Mouse (Mus musculus) forebrain, embryonic 11.5 days (tissue): ENCODE data around the gene Tmigd3. TPM values are rescaled to one million over a fixed set of nuclear protein-coding genes. Genes with fewer than 3 reads are reported as not detected.

Experiments
- ATAC-seq: fragments of 200-750 bp; cut with Nextera tagmentation; replicated peaks from 2 replicates; pipeline ENCODE4 v1.8.0; 2017; ENCODE audit warnings: moderate TSS enrichment; ENCODE audit not compliant: low FRiP score
- DNase-seq: peaks from one replicate; pipeline ENCODE4 v3.0.0-alpha.2; 2017; ENCODE audit warnings: low spot score
- H3K27ac ChIP-seq: fragments of 300-500 bp; sonication (generic); 2 replicates; pipeline ENCODE4 v1.5.1; 2014; ENCODE audit warnings: low read depth, low read length
- H3K27me3 ChIP-seq: fragments of 300-500 bp; sonication (generic); 2 replicates; pipeline ENCODE4 v1.6.1; 2014; ENCODE audit warnings: mild to moderate bottlenecking, low read length, mixed read lengths; ENCODE audit not compliant: control insufficient read depth, insufficient read depth
- H3K36me3 ChIP-seq: fragments of 300-500 bp; sonication (generic); 2 replicates; pipeline ENCODE4 v1.6.1; 2014; ENCODE audit warnings: mild to moderate bottlenecking, low read length, moderate library complexity, mixed read lengths; ENCODE audit not compliant: control insufficient read depth, insufficient read depth
- H3K4me1 ChIP-seq: fragments of 300-500 bp; sonication (generic); replicated peaks from 2 replicates; pipeline ENCODE4 v1.6.1; 2014; ENCODE audit warnings: low read length, mixed read lengths; ENCODE audit not compliant: control insufficient read depth, insufficient read depth
- H3K4me2 ChIP-seq: fragments of 300-500 bp; sonication (generic); 2 replicates; pipeline ENCODE4 v1.6.1; 2014; ENCODE audit warnings: low read depth, mild to moderate bottlenecking, low read length, moderate library complexity, mixed read lengths; ENCODE audit not compliant: severe bottlenecking
- H3K4me3 ChIP-seq: fragments of 300-500 bp; sonication (generic); 2 replicates; pipeline ENCODE4 v1.5.1; 2014; ENCODE audit warnings: low read depth, low read length
- H3K9ac ChIP-seq: fragments of 300-500 bp; sonication (generic); 2 replicates; pipeline ENCODE4 v1.6.1; 2014; ENCODE audit warnings: low read length
- H3K9me3 ChIP-seq: fragments of 300-500 bp; sonication (generic); 2 replicates; pipeline ENCODE4 v1.6.1; 2016; ENCODE audit warnings: low read length, mixed read lengths; ENCODE audit not compliant: control insufficient read depth
- WGBS: fragments of 180-500 bp; shearing (Covaris S2); extraction: QIAGEN DNeasy Blood & Tissue Kit; methylation state at CpG from one replicate; pipeline ENCODE4 v1.1.7; 2014; 5-methylcytosine and 5-hydroxymethylcytosine counted together
- polyA plus RNA-seq: library from polyadenylated mRNA; unstranded; fragments of >200 nt; fragmentation: Nextera tagmentation; extraction: Ambion mirVana; gene quantifications from 2 replicates; pipeline ENCODE4 v1.2.1, GENCODE M21; 2014

Gene Tmigd3
- polyA plus RNA-seq, 1 experiment from 2014 or later = 0.21 TPM

DNA sequence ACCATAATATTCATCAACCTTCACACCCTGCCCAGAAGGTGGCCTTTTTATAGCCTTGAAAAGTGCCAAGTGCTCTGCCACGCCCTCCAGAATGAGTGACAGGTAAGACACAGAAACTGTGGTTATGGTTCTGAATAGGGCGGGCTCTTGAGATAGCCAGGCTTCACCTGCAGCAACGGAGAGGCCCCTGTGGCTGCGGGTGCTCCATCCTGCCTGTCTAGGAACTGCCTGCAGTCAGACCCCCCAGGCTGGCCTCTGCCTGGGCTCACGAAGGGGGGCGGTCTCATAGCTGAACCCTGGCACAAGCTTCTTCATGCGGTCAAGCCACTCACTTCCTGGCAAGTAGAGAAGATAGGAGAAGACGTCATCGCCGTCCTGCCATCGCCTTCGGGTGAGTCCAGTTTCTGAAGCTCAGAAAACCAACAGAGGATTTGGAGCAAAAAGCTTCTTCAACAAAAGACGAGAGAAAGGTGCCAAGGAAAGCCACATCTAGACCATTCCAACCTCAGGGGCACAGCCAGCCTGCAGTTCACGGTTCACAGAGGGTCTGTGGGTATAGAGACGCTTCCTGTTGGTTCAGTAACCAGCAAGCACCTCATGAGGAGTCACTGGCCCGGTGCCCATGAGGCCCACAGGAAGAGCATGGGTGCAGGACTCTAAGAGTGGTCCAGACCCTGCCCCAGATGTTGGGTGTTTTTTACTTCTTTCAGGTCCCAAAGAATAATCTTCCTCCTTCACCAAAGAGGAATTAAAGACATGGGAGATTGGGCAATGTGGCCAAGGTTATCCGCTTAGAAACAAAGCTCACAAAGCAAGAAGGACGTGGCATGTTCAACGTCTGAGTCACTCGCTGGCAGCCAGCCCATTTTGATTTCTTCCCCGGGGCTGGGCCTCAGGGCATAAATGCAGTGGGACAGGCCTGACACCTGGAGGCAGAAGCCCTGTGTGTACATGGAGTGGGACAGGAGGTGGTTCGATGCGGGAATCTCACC is 24.2 kb downstream of the Tmigd3 start:
- no peak overlapping the region for H3K4me2 ChIP-seq
- H3K27me3 ChIP-seq = no peaks in the 10 kb centered on the region
- H3K4me1 ChIP-seq = no peaks in the 10 kb centered on the region
- H3K9me3 ChIP-seq = no peaks in the 10 kb centered on the region
- 84% methylated on average over 23 of the region's 23 CpGs for WGBS
- no peak for ATAC-seq
- H3K4me3 ChIP-seq = no peak overlapping the region
- H3K27ac ChIP-seq = no peak overlapping the region
- no peak for DNase-seq
- no peak overlapping the region for H3K9ac ChIP-seq
- no peaks in the 10 kb centered on the region for H3K36me3 ChIP-seq

DNA sequence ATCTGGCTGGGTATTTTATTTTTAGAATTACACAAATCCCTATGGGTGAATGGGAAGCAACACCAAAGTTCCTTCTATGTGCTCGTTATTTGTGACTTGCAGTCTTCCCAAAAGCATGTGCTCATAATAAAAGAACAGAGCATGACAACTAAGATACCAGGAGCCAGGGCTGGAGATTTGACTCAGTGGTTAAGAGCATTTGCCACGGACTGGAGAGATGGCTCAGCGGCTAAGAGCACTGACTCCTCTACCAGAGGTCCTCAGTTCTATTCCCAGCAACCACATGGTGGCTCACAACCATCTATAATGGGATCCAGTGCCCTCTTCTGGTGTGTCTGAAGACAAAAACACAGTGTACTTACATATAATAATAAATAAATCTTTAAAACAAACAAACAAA is 26.1 kb downstream of the Tmigd3 start:
- Histone ChIP-seq H3K4me3 (no peak overlapping the region), H3K36me3 (no peaks in the 10 kb centered on the region), H3K4me1 (no peaks in the 10 kb centered on the region), H3K4me2 (no peak overlapping the region), H3K27ac (no peak overlapping the region), H3K27me3 (no peaks in the 10 kb centered on the region), H3K9me3 (no peaks in the 10 kb centered on the region), H3K9ac (no peak overlapping the region)
- WGBS = 75% methylated on average over 3 of the region's 3 CpGs
- DNase-seq (no peak), ATAC-seq (no peak)

DNA sequence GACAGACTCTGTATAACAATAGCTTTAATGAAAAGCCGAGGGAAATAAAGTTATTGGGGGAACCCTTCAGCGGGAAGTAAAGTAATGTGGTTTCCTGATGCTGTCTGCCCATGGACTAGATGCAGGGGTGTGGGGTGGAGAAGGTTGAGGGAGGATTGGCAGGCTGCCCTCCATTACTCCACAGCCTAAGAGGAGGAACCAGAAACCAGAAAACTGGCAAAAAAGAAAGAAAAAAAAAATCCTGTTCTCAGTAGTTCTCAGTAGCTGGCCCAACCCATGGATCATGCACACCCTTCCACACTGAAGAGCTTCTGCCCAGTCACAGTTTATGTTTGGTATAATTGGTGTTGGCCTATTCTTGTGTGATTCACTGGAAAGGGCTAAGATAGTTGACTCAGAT is 27.6 kb downstream of the Tmigd3 start:
- Histone ChIP-seq H3K4me1 (no peaks in the 10 kb centered on the region), H3K4me3 (no peak overlapping the region), H3K9ac (no peak overlapping the region), H3K36me3 (no peaks in the 10 kb centered on the region), H3K27ac (no peak overlapping the region), H3K9me3 (no peaks in the 10 kb centered on the region), H3K4me2 (no peak overlapping the region), H3K27me3 (no peaks in the 10 kb centered on the region)
- 89% methylated on average over 2 of the region's 2 CpGs for WGBS
- ATAC-seq (no peak), DNase-seq (peak; percentile 19)

DNA sequence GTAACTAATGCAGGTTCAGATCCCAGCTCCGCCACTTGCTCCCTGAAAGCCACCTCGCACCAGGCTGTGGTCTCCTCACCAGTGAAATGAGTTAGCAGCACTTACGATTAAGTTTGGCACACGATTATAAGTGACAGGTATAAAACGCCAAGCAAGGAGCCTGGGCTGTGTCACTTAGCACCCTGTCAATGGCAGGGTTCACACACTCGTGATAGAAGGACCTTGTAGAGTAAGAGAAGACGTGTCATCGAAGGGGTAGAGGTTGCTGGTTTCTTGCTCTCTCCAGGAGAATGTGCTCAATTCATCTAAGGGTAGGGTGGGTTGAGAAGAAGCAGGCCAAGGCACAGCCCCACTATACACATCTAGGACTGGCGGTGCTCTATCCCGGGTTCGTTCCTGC is 28.2 kb downstream of the Tmigd3 start:
- 0 out of 2 replicates have a peak, but pooled peaks have one; percentile 4 for ATAC-seq
- 91% methylated on average over 11 of the region's 11 CpGs for WGBS

DNA sequence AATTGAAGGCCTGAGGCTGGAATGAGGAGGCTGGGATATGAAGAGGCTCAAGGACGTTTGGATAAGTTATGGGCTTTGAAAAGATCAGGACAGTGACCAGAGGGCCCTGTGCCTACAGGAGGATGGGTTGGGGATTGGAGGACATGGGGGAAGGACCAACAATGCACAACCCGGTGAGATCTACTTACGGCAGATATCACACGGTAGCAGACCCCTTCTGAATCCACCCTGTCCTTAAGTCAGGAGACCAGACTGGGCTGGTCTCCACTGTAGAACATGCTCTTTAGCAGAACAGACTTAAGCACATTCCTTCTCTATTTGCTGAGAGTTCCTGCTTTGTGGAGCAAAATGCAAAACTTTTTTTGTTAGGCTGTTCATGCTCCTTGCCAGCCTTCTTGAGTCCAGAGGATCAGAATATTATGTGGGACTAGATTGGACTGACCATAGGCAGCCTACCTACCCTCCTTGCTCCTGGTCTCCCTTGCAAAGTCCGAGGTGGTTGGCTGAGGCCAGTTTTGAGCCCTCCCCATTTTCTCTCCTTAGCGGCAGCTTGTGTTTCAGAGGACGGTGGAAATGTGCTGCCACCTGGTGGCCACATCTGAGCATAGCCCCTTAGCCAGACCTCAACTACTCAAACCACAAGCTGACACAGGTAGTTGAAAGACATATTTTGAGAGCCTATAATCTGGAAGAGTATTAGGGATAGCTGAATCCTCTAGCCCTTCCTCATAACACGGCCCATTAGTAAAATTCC is 28.9 kb downstream of the Tmigd3 start:
- H3K4me3 ChIP-seq = no peak overlapping the region
- 43% methylated on average over 8 of the region's 8 CpGs for WGBS
- no peaks in the 10 kb centered on the region for H3K9me3 ChIP-seq
- ATAC-seq (peak; percentile 83), DNase-seq (peak; percentile 90)
- H3K27me3 ChIP-seq = no peaks in the 10 kb centered on the region
- H3K9ac ChIP-seq = no peak overlapping the region
- no peak overlapping the region for H3K27ac ChIP-seq
- H3K4me2 ChIP-seq = no peak overlapping the region
- H3K4me1 ChIP-seq = no peaks in the 10 kb centered on the region
- no peaks in the 10 kb centered on the region for H3K36me3 ChIP-seq

More for the DNA sequence above, 28.2 kb downstream of the Tmigd3 start:
- Histone ChIP-seq H3K4me1 (no peaks in the 10 kb centered on the region), H3K27ac (no peak overlapping the region), H3K9ac (no peak overlapping the region), H3K4me3 (no peak overlapping the region), H3K27me3 (no peaks in the 10 kb centered on the region), H3K36me3 (no peaks in the 10 kb centered on the region), H3K9me3 (no peaks in the 10 kb centered on the region), H3K4me2 (no peak overlapping the region)
- peak; percentile 35 for DNase-seq

DNA sequence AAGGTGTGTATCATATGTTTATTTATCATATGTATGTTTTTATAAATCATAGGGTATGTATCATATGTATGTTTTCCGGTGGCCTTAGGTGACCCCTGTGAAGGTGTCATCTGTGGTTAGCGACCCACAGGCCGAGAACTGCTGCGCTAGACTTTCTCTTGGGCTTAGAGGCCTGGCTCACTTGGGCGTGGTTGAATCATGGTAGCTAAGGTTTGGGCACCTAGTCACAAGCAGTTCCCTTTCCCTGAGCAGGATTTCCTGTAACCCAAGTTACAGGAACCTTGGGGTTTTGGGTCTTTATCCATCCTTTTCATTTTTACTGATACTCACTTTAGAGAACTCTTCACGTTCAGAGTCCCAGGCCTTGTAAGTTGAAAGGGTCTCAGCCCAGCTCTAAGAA is 29.6 kb downstream of the Tmigd3 start:
- Histone ChIP-seq H3K4me1 (no peaks in the 10 kb centered on the region), H3K36me3 (no peaks in the 10 kb centered on the region), H3K27me3 (no peaks in the 10 kb centered on the region), H3K9ac (no peak overlapping the region), H3K4me3 (no peak overlapping the region), H3K27ac (no peak overlapping the region), H3K4me2 (no peak overlapping the region), H3K9me3 (no peaks in the 10 kb centered on the region)
- DNase-seq = peak; percentile 25
- WGBS = 80% methylated on average over 6 of the region's 6 CpGs
- ATAC-seq = no peak

DNA sequence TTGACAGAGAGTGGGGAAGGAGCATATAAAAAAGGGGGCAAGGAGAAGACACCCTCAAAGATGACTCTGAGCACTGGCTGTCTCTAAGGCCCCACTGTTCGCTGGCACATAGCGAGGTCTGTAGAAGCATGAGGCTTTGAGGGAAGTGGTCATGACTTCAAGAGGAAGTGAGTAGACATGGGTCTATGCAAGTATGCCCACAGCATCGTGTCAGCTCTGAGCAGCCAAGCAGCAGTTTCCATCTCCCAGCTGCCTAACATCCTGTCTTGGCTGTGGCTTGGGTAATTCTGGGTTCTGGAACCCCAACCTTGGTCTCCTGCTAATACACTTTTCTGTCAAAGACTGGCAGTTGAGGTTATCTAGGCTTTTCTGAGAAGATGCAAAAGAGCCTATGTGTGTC is 30.0 kb downstream of the Tmigd3 start:
- H3K4me2 ChIP-seq = no peak overlapping the region
- H3K36me3 ChIP-seq = no peaks in the 10 kb centered on the region
- no peaks in the 10 kb centered on the region for H3K27me3 ChIP-seq
- 83% methylated on average over 3 of the region's 3 CpGs for WGBS
- no peak overlapping the region for H3K27ac ChIP-seq
- H3K9ac ChIP-seq = no peak overlapping the region
- H3K4me3 ChIP-seq = no peak overlapping the region
- ATAC-seq = no peak
- DNase-seq = peak; percentile 35
- H3K4me1 ChIP-seq = no peaks in the 10 kb centered on the region
- H3K9me3 ChIP-seq = no peaks in the 10 kb centered on the region

DNA sequence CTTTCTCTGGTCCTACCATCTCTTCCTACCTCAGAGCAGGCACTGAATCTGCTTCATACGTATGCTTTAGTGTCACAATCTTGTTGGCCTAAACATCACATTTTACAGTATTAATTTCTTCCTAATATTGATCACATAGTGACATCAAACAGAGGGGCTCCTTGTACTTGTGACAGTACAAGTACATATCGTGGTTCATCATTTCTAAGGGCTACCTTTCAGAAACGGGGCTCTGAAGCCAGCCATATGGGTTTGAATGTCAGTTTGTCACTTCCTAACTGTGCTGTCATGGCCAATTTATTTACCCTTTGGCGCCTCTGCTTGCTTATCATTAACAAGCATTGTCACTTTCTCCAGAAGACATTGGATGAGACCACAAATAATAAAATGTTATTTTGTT is 30.8 kb downstream of the Tmigd3 start:
- WGBS = 81% methylated on average over 4 of the region's 4 CpGs
- ATAC-seq (no peak), DNase-seq (no peak)
- Histone ChIP-seq H3K27me3 (no peaks in the 10 kb centered on the region), H3K4me3 (no peak overlapping the region), H3K9ac (no peak overlapping the region), H3K36me3 (no peaks in the 10 kb centered on the region), H3K4me1 (no peaks in the 10 kb centered on the region), H3K27ac (no peak overlapping the region), H3K9me3 (no peaks in the 10 kb centered on the region), H3K4me2 (no peak overlapping the region)
